Mouse (Mus musculus) naive thymus-derived CD4-positive, alpha-beta T cell, adult 5 months (primary cell): ENCODE data around the gene Pcgf1. TPM values are rescaled to one million over a fixed set of nuclear protein-coding genes. Genes with fewer than 3 reads are reported as not detected.

Source experiments
- polyA plus RNA-seq: library from polyadenylated mRNA; unstranded; fragments of 100-300 nt; shearing (Covaris generic); gene quantifications from one replicate; pipeline ENCODE4 v1.2.1, GENCODE M21; 2017

Pcgf1 gene
- 24.7 TPM for polyA plus RNA-seq

GRCm38 (mm10) chr6:83077630-83078323 lies at the start of gene Pcgf1:
Gene Pcgf1, plus strand, starts transcription at chr6:83077869.

DNA sequence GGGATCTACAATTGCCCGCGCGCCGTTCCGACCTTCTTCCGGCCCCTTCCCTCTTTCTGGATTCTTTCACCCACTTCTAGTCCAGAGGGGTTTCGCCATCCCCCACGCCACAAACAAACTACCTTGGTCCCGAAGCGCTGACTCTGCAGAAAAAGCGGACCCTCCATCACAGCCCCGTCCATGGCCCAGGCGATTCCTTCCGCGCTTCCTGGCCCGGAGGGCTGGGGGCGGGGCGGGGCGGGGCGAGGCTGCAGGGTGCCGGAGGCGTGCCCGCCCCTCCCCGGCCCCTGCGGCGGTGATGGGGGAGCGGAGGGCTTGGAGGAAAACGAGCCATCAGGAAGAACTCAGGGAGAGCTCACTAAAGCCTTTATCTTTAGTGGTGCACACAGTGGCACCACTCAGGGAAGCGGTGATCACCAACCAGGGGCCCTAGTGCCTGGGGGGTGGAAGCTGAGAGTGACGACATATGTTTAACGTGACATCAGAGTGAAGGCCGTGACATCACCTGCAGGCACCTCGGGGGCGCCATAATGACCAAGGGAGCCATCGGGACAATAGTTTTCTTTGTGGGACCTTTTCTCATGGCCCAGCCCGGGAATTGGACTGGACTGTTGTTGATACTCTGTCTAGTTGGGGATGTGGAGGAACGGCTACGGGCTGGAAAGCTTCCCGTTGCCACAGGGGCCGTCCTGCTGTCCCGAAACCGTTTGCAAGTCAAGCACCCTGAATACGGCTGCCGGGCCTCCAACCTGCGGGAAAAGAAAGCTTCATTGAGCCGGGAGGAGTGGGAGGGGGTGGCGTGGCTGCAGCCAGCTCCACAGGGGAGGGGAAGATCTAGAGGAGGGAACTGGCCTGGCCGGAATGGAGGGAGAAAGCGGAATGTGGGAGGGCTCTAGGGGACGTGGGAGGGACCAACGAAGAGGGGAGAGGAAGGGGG lies 44.2 kb upstream of the Pcgf1 start, which contains the start of the genes Dok1 and Loxl3:
Gene Dok1, minus strand, starts transcription at position 223 of the 937 bp plus-strand sequence.
Gene Loxl3, plus strand, starts transcription at position 925 of the 937 bp plus-strand sequence.

GRCm38 (mm10) chr6:83054074-83054851 lies 23.4 kb upstream of the Pcgf1 start, which contains the start of gene Aup1:
Gene Aup1, plus strand, starts transcription at chr6:83054521.

DNA sequence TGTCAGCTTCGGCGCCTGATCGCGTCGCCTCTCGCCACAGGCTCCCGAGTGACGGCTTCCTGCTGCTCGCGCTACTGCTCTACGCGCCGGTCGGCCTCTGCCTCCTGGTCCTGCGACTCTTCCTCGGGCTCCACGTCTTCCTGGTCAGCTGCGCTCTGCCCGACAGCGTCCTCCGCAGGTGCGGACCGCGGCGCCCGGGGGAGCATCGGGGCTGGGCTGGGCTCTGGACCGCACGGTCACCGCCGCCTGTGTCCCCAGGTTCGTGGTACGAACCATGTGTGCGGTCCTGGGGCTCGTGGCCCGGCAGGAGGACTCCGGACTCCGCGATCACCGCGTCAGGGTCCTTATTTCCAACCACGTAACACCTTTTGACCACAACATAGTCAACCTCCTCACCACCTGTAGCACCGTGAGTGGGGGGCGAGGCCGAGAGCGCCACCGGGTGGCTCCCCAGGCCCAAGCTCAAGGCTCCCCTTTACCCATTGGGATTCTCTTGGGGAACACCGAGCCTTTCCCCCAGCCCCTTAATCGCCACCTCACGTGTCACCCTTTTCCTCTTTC lies 22.7 kb upstream of the Pcgf1 start, which contains the start of gene Htra2:
Gene Htra2, minus strand, starts transcription at position 403 of the 561 bp plus-strand sequence.

DNA sequence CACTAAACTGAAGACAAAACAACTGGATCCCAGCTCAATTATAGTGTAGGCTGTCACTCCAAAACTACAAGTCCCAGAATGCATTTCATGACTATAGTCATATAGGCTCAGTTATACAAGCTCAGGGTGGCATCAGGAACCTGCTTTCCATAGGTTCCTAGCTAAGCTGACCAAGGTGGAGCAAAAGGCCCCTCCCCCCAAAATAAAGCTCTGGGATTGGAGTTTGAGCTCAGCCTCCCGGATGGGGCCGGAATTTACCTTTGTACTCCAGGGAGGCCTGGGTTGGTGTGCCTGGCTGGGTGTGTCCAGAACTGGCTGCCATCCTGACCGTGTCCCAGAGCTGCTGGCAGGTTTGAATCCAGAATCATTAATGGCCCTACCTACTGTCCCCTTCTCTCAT lies 19.9 kb upstream of the Pcgf1 start, which contains the start of gene Dqx1:
Gene Dqx1, plus strand, starts transcription at position 55 of the 400 bp plus-strand sequence.

DNA sequence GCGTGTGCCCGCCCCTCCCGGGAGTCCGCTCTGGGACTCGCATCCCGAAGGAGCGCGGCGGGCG lies 7.6 kb upstream of the Pcgf1 start, which contains the start of gene Tlx2:
Gene Tlx2, minus strand, starts transcription at position 47 of the 64 bp plus-strand sequence.

DNA sequence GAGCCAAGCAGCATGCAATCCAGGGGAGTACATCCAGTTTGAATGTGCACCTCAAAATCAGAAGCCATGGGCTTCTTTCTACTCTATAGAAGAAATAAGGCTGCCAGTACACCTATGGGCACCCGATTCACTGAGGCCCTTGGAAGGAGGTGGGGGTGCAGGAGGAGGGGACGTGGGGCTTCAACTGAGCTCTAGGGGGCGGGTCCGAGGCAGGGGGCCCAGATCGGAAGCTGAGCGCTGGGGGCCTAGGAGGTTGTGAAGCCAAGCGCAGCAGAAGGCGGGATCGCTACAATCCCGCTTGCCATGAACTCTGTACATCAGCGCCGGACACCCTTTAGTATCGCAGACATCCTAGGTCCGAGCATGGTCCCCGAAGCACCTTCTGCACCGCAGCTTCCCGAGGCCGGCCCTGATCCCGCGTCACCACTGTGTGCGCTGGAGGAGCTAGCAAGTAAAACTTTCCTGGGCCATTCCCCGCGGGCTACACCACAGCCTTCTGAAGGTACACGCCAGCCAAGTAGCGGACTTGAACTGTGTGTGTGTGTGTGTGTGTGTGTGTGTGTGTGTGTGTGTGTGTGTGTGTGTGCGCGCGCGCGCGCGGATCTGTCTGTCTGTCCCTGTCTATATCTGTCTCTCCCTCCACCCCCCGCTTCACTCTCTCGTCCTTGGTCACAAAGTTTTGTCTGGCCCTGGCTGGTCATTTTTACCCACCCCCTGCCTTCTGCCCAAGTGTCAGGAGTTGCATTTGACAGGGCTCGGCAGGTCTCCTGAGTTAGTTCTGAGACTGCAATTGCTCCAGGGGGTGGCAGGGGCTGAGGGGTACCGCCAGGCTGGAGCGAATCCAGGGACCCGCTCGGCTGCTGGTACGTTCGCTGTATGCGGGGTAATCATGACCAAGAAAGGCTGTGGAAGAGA lies 8.7 kb downstream of the Pcgf1 start, which contains the start of gene Lbx2:
Gene Lbx2, plus strand, starts transcription at position 247 of the 915 bp plus-strand sequence.

DNA sequence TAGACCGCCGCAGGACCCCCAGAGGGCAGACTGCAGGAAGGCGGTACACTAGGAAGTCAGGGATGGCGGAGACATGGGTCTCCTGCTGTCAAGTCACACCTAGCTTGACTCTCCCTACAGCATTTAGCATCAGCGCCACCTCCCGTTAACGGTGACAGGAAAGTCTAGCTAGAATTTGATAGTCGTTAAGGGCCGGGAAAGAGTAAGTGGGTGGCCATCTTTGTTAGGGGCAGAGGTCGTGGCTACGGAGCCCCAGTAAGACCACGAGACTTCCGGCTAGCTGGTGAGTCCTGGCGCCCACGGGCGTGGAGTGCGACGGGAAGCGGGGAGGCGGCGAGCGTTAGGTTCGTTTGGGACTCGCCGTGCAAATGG lies 23.6 kb downstream of the Pcgf1 start, which contains the start of the genes Ccdc142 and Gm42688:
Gene Ccdc142, plus strand, starts transcription at position 286 of the 372 bp plus-strand sequence.
Gene Gm42688, plus strand, starts transcription at position 302 of the 372 bp plus-strand sequence.

DNA sequence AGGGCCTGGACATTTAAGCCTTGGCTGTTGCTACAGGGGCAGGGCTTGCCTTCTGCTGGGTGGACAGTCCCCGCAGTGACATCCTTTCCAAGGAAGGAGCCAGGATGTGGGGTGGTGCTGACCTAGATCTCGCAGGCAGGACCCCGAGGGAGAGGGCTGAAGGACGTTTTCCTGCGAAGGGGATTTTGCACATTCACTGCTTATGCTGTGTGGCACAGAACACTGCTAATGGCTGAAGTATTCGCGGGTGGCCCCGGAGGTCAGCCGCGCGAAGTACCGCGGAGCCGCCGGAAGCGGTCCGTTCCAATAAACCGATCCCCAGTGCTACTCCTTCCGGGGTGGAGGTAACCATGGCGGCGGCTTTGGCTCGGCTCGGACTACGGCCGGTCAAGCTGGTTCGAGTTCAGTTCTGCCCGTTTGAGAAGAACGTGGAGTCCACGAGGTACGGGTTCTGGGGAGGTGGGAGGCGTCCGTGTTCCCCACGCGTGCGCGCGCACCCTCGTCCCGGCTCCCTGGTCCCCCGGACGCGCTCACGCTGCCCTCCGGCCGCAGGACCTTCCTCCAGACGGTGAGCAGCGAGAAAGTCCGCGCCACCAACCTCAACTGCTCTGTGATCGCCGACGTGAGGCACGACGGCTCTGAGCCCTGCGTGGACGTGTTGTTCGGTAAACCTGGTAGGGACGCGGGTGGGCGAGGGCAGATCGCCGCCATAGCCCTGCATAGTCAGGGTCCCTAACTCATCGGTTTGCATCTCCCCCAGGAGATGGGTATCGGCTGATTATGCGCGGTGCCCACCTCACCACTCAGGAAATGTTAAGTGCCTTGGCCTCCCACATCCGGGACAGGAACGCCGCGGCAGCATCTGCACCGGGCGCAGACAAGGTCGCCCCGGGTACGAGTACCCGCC lies 31.3 kb downstream of the Pcgf1 start, which contains the start of gene Mrpl53:
Gene Mrpl53, plus strand, starts transcription at position 279 of the 907 bp plus-strand sequence.

DNA sequence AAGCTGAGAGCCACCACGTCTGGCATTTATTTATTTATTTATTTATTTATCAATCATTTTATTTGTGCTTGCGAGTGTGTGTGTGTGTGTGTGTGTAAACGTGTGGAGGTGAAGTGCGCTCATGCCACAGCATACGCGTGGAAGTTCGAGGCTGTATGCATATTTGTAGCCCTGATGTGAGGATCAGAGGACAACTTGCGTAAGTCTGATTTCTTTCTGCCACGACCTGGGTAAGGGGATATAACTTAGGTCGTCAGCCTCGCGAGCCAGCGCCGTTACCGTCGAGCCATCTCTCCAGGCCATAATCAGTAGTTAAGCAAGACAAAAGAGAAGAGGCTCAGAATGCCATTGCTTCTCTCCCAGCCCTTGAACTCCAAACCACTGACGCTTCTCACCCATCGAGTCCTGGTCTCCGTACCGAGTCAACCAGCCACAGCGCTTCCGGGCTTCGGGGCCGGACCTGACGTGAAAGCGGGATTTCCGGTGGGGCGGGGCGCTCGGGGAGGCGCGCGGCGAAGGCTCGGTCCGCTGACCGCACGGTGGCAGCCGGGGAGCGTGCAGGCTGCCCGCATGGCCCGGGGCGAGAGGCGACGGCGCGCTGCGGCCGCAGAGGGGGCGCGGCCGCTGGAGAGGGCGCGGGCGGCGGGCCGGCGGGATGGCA lies 37.5 kb downstream of the Pcgf1 start, which contains the start of gene Mogs:
Gene Mogs, plus strand, starts transcription at position 486 of the 661 bp plus-strand sequence.

DNA sequence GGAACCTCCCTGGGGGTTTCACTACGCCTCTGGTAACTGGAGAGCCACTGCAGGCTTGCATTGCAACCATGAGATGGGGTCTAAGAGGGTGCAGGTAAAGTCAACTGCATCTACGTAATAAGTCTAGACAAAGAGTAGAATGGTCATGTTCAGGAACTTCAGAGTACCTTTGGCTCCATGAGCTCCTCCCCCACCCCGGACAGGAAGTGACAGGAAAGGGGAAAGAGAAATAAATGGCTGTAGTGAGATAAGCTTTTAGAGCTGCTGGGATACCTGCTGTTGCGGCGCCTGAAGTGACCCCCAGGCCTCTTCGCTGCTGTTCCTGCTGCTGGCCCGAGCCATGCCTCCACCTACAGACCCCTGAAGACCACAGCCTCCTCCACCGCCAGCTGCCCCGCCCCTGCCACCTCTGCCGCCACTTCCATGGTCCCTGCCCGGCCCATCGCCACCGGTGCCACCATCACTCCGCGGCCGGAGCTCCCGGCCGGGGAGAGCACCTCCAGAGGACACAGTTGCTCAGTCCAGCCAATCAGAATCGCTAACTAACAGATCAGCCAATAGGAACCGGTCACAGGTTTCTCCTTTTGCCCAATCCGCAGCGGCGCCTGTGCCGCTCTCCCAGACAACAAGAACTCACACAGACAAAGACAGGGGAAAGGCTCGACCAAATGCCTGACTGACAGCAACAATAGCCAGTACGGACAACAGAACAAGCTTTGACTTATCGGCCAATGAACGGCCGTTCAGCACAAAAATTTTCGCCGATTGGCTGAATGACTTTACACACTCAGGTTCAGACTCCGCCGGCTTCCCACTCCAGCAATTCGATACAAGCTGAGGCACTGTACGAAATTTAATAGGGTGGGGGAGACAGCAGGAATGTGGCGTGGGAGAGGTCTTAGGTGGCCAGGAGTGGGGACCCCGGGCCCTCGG lies 43.5 kb downstream of the Pcgf1 start, which contains the start of gene Wbp1:
Gene Wbp1, minus strand, starts transcription at position 630 of the 933 bp plus-strand sequence.

DNA sequence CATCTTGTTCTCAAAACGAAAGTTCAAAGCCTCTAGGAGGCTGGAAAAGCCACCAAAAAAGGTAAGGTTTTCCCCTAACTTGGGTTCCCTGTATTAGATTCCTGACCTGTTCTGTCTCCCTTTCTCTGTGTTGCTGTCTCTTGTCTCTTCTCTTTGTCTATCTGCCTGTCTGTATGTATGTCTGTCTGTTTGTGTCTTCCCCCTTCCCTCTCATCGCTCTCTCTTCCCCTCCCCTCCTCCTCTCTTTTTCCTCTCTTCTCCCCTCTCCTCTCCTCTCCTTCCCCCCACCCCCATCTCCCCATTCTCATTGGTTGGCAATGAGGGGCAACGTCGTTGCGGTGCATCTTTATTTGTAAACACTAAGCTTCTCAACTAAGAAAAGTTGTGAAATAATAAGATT lies 47.7 kb downstream of the Pcgf1 start, which contains the start of gene Ino80b:
Gene Ino80b, minus strand, starts transcription at position 101 of the 400 bp plus-strand sequence.

Other genes starting within 250 kb of the Pcgf1 start
- gene Sema4f, start 138.1 kb upstream of the Pcgf1 start, polyA plus RNA-seq = 15.4 TPM
- gene M1ap, start 131.0 kb upstream of the Pcgf1 start, polyA plus RNA-seq = not detected
- 13.8 TPM for gene Dok1, start 44.4 kb upstream of the Pcgf1 start, polyA plus RNA-seq
- gene Loxl3, start 43.7 kb upstream of the Pcgf1 start, polyA plus RNA-seq = not detected
- 486 TPM for gene Aup1, start 23.3 kb upstream of the Pcgf1 start, polyA plus RNA-seq
- gene Htra2, start 22.6 kb upstream of the Pcgf1 start, polyA plus RNA-seq = 45.1 TPM
- 3.1 TPM for gene Dqx1, start 20.0 kb upstream of the Pcgf1 start, polyA plus RNA-seq
- not detected for gene Tlx2, start 7.6 kb upstream of the Pcgf1 start, polyA plus RNA-seq
- gene Lbx2, start 8.5 kb downstream of the Pcgf1 start, polyA plus RNA-seq = not detected
- gene Ccdc142, start 23.7 kb downstream of the Pcgf1 start, polyA plus RNA-seq = 3.0 TPM
- gene Gm42688, start 23.7 kb downstream of the Pcgf1 start, polyA plus RNA-seq = 7.4 TPM
- 43.7 TPM for gene Mrpl53, start 31.2 kb downstream of the Pcgf1 start, polyA plus RNA-seq
- 65.1 TPM for gene Mogs, start 37.6 kb downstream of the Pcgf1 start, polyA plus RNA-seq
- gene Wbp1, start 43.7 kb downstream of the Pcgf1 start, polyA plus RNA-seq = 37.0 TPM
- gene Ino80b, start 47.6 kb downstream of the Pcgf1 start, polyA plus RNA-seq = 40.0 TPM
- not detected for gene Rtkn, start 57.6 kb downstream of the Pcgf1 start, polyA plus RNA-seq
- not detected for gene Wdr54, start 78.5 kb downstream of the Pcgf1 start, polyA plus RNA-seq
- not detected for gene 1700003E16Rik, start 78.5 kb downstream of the Pcgf1 start, polyA plus RNA-seq
- gene Dctn1, start 88.1 kb downstream of the Pcgf1 start, polyA plus RNA-seq = 75.9 TPM
- not detected for gene Slc4a5, start 142.0 kb downstream of the Pcgf1 start, polyA plus RNA-seq
- gene Mthfd2, start 248.0 kb downstream of the Pcgf1 start, polyA plus RNA-seq = 63.8 TPM
- 155 TPM for gene Mob1a, start 248.1 kb downstream of the Pcgf1 start, polyA plus RNA-seq